Mouse (Mus musculus): ENCODE results near the gene Prima1.

DNA sequence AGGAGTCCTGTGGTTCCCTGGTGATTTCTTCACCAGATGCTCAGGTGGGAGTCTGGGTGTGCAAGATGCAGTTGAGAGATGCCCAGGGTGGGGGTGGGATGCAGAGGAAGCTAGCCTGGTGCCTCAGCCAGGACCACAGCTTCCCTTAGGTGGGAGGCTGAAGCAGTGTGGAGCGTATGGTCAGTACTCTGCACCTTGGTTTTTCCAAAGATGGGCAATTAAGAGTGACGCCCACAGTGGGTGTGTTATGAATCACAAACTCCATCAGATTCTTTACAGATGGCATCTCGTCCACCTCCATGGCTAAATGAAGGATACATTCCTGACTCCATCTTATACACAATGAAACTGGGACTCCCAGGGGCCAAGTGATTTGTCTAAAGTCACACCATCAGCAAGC, 30.2 kb upstream of the Prima1 start:
- TF ChIP-seq POLR2A (IDR thresholded peaks at IDR 0.05; ENCODE audit: borderline replicate concordance, extremely low read depth, low read depth, low read length), result no peak
- no peak for TF ChIP-seq CTCF (IDR thresholded peaks at IDR 0.05; ENCODE audit: insufficient read depth, low read length)
